Mouse (Mus musculus) limb, embryonic 13.5 days (tissue): ENCODE measurements around the gene Nt5e. TPM values are rescaled to one million over a fixed set of nuclear protein-coding genes. Genes with fewer than 3 reads are reported as not detected.
"Not testable (repeated sequence)": the region's sequence is repeated elsewhere in the genome, so short reads cannot be mapped to it uniquely, and the experiment has no call there.

Experiments used
- ATAC-seq: fragments of 200-750 bp; cut with Nextera tagmentation; 2 replicates; pipeline ENCODE4 v1.8.0; 2017; ENCODE audit warnings: low read depth, moderate number of reproducible peaks, moderate TSS enrichment; ENCODE audit not compliant: low FRiP score
- H3K27ac ChIP-seq: fragments of 300-500 bp; sonication (generic); 2 replicates; pipeline ENCODE4 v1.5.1; 2015; ENCODE audit warnings: inconsistent platforms, mild to moderate bottlenecking, moderate library complexity
- H3K27me3 ChIP-seq: fragments of 300-500 bp; sonication (generic); 2 replicates; pipeline ENCODE4 v1.6.1; 2015; ENCODE audit warnings: mild to moderate bottlenecking, inconsistent platforms
- H3K36me3 ChIP-seq: fragments of 300-500 bp; sonication (generic); 2 replicates; pipeline ENCODE4 v1.6.1; 2015; ENCODE audit warnings: inconsistent platforms, mild to moderate bottlenecking, moderate library complexity
- H3K4me1 ChIP-seq: fragments of 300-500 bp; sonication (generic); 2 replicates; pipeline ENCODE4 v1.6.1; 2015; ENCODE audit warnings: inconsistent platforms
- H3K4me2 ChIP-seq: fragments of 300-500 bp; sonication (generic); replicated peaks from 2 replicates; pipeline ENCODE4 v1.6.1; 2015; ENCODE audit warnings: inconsistent platforms, mild to moderate bottlenecking, moderate library complexity
- H3K4me3 ChIP-seq: fragments of 300-500 bp; sonication (generic); 2 replicates; pipeline ENCODE4 v1.5.1; 2015; ENCODE audit warnings: moderate library complexity, mild to moderate bottlenecking, inconsistent platforms
- H3K9ac ChIP-seq: fragments of 300-500 bp; sonication (generic); 2 replicates; pipeline ENCODE4 v1.6.1; 2015; ENCODE audit warnings: mild to moderate bottlenecking, inconsistent platforms
- H3K9me3 ChIP-seq: fragments of 300-500 bp; sonication (generic); 2 replicates; pipeline ENCODE4 v1.6.1; 2016; ENCODE audit warnings: inconsistent platforms
- WGBS: fragments of 180-500 bp; shearing (Covaris S2); methylation state at CpG from one replicate; pipeline ENCODE4 v1.1.7; 2015; 5-methylcytosine and 5-hydroxymethylcytosine counted together
- polyA plus RNA-seq: library from polyadenylated mRNA; unstranded; fragments of >200 nt; fragmentation: Nextera tagmentation; extraction: Ambion mirVana; gene quantifications from 2 replicates; pipeline ENCODE4 v1.2.1, GENCODE M21; 2015

Gene Nt5e
- polyA plus RNA-seq: 10.4 and 13.2 TPM in 2 replicates

DNA sequence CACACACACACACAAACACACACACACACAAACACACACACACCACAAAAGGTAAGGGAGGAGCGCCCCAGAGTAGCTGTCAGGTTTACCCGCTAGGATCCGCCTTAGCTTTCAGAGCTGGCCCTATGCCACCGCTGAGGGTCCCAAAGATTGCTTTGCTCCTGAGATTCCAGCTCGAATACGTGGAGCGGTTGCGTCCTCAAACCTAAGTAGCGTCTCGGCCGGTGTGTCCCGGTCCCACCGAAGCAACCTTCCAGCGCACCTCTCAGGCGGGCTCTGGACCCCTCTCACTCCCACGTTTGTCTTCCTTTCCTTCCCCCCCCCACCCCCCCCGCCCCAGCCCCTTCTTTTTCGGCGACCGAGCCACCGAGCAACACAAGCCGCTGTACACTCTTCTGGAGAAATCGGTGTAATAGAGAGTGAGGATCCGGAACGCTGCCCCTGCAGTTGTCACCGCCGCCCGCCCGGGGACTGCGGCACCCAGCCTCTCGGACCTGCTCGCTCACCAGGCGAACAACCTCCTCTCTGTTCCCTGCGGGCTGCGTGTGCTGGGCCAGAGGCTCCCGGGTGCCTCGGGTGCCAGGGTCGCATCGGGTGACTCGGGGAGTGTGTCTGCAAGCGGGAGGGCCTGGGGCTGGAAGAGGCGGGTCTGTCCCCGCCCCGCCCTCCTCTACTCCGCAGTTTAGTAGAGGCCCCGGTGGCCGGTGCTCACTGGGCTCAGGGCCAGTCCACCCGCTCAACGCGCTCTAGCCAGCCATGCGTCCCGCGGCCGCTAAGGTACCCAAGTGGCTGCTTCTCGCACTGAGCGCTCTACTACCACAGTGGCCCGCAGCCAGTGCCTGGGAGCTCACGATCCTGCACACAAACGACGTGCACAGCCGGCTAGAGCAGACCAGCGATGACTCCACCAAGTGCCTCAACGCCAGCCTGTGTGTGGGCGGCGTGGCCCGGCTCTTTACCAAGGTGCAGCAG is at the start of gene Nt5e:
Nt5e (plus strand) TSS at position 268 of the 972 bp plus-strand sequence.
- Histone ChIP-seq H3K27ac (peak within 1 kb of the TSS; percentile 22; the same call in 1 of the 2 replicates), H3K4me3 (peak within 1 kb of the TSS; percentile 65), H3K9ac (peak within 1 kb of the TSS; percentile 70), H3K4me2 (peak within 1 kb of the TSS; percentile 94), H3K36me3 (no peaks in the 10 kb centered on the region), H3K4me1 (peaks cover 10% of the 10 kb centered on the region; the same call in 1 of the 2 replicates), H3K27me3 (peaks cover 46% of the 10 kb centered on the region), H3K9me3 (no peaks in the 10 kb centered on the region)
- WGBS: under 1% methylated on average over 64 of the region's 66 CpGs
- ATAC-seq: peak; percentile 95

GRCm38 (mm10) chr9:88277588-88277987 is 49.4 kb upstream of the Nt5e start:
- H3K4me3 ChIP-seq: no peak overlapping the region
- H3K9ac ChIP-seq: no peak overlapping the region
- H3K4me2 ChIP-seq: no peak overlapping the region
- H3K27ac ChIP-seq: no peak overlapping the region
- no peaks in the 10 kb centered on the region for H3K27me3 ChIP-seq
- no peaks in the 10 kb centered on the region for H3K9me3 ChIP-seq
- 89% methylated on average over 4 of the region's 4 CpGs for WGBS
- no peak for ATAC-seq
- no peaks in the 10 kb centered on the region for H3K4me1 ChIP-seq
- H3K36me3 ChIP-seq: no peaks in the 10 kb centered on the region

DNA sequence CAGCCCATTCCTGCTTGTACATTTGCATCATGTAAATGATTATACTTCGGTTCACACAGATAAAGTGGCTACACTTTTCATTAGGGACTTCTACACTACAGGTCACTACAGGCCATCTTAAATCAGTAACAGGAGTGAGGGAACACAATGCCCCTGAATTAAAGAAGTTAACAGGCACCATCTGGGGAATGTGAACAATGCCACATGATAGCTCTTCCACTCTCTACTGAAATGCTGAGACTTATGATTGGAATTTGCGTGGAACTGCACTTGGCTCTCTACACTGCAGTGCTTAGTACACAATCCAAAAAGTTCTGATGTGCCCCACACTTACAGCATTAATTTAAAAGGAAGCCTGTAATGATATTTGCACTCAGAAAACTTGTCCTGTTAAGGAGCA is 47.3 kb upstream of the Nt5e start:
- no peak for ATAC-seq
- Histone ChIP-seq H3K27ac (no peak overlapping the region), H3K4me1 (no peaks in the 10 kb centered on the region), H3K9me3 (no peaks in the 10 kb centered on the region), H3K27me3 (no peaks in the 10 kb centered on the region), H3K4me3 (no peak overlapping the region), H3K9ac (no peak overlapping the region), H3K4me2 (no peak overlapping the region), H3K36me3 (no peaks in the 10 kb centered on the region)
- WGBS: 59% methylated on average over 2 of the region's 2 CpGs

GRCm38 (mm10) chr9:88289568-88290168 is 37.3 kb upstream of the Nt5e start:
- 86% methylated on average over 7 of the region's 7 CpGs for WGBS
- no peak for ATAC-seq
- no peak overlapping the region for H3K4me2 ChIP-seq
- no peak overlapping the region for H3K27ac ChIP-seq
- H3K4me3 ChIP-seq: no peak overlapping the region
- H3K27me3 ChIP-seq: no peaks in the 10 kb centered on the region
- H3K9me3 ChIP-seq: no peaks in the 10 kb centered on the region
- H3K36me3 ChIP-seq: no peaks in the 10 kb centered on the region
- H3K9ac ChIP-seq: no peak overlapping the region
- no peaks in the 10 kb centered on the region for H3K4me1 ChIP-seq

DNA sequence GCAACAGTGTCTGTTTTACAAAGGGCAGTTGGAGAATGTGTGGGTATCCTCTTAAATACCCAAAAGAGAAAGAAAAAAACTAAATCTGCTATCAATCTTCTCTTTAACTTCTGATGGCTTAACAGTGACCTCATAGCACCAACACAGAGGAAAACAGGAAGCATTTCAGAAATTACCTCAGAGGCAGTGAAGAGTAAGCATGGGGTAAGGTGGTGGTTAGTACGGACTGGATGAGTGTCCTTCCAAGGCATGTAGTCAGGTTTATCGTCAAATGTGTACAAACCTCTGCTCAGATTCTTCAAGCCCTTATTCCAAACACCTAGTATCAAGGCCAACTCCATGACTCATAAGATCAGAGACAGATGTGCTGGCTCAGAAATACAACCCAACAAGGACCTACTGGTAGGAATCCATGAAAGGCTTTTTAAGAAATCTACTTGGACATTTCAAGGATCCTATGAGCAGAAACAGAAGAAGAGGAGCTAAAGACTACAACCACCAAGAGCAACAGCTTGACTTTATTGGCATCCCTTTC is 34.1 kb upstream of the Nt5e start:
- ATAC-seq: no peak

GRCm38 (mm10) chr9:88295798-88296197 is 31.2 kb upstream of the Nt5e start:
- H3K9ac ChIP-seq: no peak overlapping the region
- WGBS: 48% methylated on average over 4 of the region's 4 CpGs
- no peaks in the 10 kb centered on the region for H3K27me3 ChIP-seq
- H3K27ac ChIP-seq: no peak overlapping the region
- H3K4me3 ChIP-seq: no peak overlapping the region
- no peak for ATAC-seq
- no peaks in the 10 kb centered on the region for H3K9me3 ChIP-seq
- H3K36me3 ChIP-seq: no peaks in the 10 kb centered on the region
- H3K4me1 ChIP-seq: no peaks in the 10 kb centered on the region
- no peak overlapping the region for H3K4me2 ChIP-seq

More for the DNA sequence above, 34.1 kb upstream of the Nt5e start:
- H3K4me2 ChIP-seq: no peak overlapping the region
- H3K4me1 ChIP-seq: no peaks in the 10 kb centered on the region
- WGBS: 91% methylated on average over 2 of the region's 2 CpGs
- no peaks in the 10 kb centered on the region for H3K27me3 ChIP-seq
- H3K9me3 ChIP-seq: no peaks in the 10 kb centered on the region
- H3K9ac ChIP-seq: no peak overlapping the region
- no peaks in the 10 kb centered on the region for H3K36me3 ChIP-seq
- H3K27ac ChIP-seq: no peak overlapping the region
- H3K4me3 ChIP-seq: no peak overlapping the region

- Histone ChIP-seq H3K27ac (no peak overlapping the region), H3K36me3 (no peaks in the 10 kb centered on the region), H3K27me3 (no peaks in the 10 kb centered on the region), H3K9me3 (no peaks in the 10 kb centered on the region), H3K9ac (no peak overlapping the region), H3K4me2 (no peak overlapping the region), H3K4me3 (no peak overlapping the region), H3K4me1 (no peaks in the 10 kb centered on the region)
- ATAC-seq: no peak
- WGBS: 71% methylated on average over 5 of the region's 5 CpGs
Measured at GRCm38 (mm10) chr9:88296321-88296720, 30.7 kb upstream of the Nt5e start.

- not testable (repeated sequence) for H3K4me2 ChIP-seq, H3K36me3 ChIP-seq, H3K27me3 ChIP-seq, ATAC-seq, H3K4me3 ChIP-seq, H3K27ac ChIP-seq, H3K9me3 ChIP-seq, H3K4me1 ChIP-seq, H3K9ac ChIP-seq
- 79% methylated on average over 3 of the region's 3 CpGs for WGBS
Measured at GRCm38 (mm10) chr9:88297244-88297643, 29.8 kb upstream of the Nt5e start.

GRCm38 (mm10) chr9:88297871-88298658 is 28.9 kb upstream of the Nt5e start:
- no peaks in the 10 kb centered on the region for H3K36me3 ChIP-seq
- WGBS: 81% methylated on average over 8 of the region's 8 CpGs
- no peak overlapping the region for H3K4me3 ChIP-seq
- no peak for ATAC-seq
- H3K4me1 ChIP-seq: no peaks in the 10 kb centered on the region
- H3K9me3 ChIP-seq: no peaks in the 10 kb centered on the region
- no peak overlapping the region for H3K27ac ChIP-seq
- H3K9ac ChIP-seq: no peak overlapping the region
- H3K27me3 ChIP-seq: no peaks in the 10 kb centered on the region
- H3K4me2 ChIP-seq: no peak overlapping the region

- H3K9me3 ChIP-seq: no peaks in the 10 kb centered on the region
- 86% methylated on average over 2 of the region's 2 CpGs for WGBS
- H3K27me3 ChIP-seq: no peaks in the 10 kb centered on the region
- no peaks in the 10 kb centered on the region for H3K36me3 ChIP-seq
- H3K4me1 ChIP-seq: no peaks in the 10 kb centered on the region
- no peak overlapping the region for H3K4me2 ChIP-seq
- no peak overlapping the region for H3K9ac ChIP-seq
- ATAC-seq: no peak
- no peak overlapping the region for H3K4me3 ChIP-seq
- H3K27ac ChIP-seq: no peak overlapping the region
Measured at GRCm38 (mm10) chr9:88307019-88307618, 19.9 kb upstream of the Nt5e start.

DNA sequence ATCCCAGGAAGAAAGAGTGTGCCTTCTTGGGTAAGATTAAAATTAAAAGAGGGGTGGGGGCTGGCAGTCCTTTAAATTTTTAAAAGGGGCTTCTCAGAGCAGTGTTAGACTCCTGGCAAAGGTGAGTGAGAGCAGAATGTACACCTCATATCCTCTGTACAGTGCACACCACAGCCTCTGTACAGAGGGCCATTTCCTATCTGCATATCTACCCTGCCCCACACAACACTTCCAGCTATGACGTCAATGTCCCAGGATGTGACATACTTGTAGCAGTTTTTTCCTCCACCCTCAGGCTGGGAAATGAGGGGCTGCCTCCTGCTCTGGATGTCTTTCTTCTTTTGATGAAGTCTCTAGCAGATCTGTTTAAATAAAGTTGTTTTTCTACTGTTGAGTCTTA is 17.9 kb upstream of the Nt5e start:
- ATAC-seq: no peak
- no peaks in the 10 kb centered on the region for H3K9me3 ChIP-seq
- no peak overlapping the region for H3K27ac ChIP-seq
- H3K27me3 ChIP-seq: no peaks in the 10 kb centered on the region
- H3K9ac ChIP-seq: no peak overlapping the region
- H3K36me3 ChIP-seq: no peaks in the 10 kb centered on the region
- H3K4me2 ChIP-seq: no peak overlapping the region
- 57% methylated on average over 1 of the region's 1 CpGs for WGBS
- H3K4me1 ChIP-seq: no peaks in the 10 kb centered on the region
- no peak overlapping the region for H3K4me3 ChIP-seq
